Mouse (Mus musculus): ENCODE measurements around the gene Papss2. TPM values are rescaled to one million over a fixed set of nuclear protein-coding genes. Genes with fewer than 3 reads are reported as not detected.
A peak's percentile ranks its signal among the peaks of the same experiment; 100 is the strongest.

The Papss2 gene
- polyA plus RNA-seq (2012; rRNA removed) (2.2 and 3.1 TPM in 2 replicates), polyA plus RNA-seq (2014; fragmentation: Nextera tagmentation; extraction: Ambion mirVana) (4.3 and 4.7 TPM in 2 replicates)

DNA sequence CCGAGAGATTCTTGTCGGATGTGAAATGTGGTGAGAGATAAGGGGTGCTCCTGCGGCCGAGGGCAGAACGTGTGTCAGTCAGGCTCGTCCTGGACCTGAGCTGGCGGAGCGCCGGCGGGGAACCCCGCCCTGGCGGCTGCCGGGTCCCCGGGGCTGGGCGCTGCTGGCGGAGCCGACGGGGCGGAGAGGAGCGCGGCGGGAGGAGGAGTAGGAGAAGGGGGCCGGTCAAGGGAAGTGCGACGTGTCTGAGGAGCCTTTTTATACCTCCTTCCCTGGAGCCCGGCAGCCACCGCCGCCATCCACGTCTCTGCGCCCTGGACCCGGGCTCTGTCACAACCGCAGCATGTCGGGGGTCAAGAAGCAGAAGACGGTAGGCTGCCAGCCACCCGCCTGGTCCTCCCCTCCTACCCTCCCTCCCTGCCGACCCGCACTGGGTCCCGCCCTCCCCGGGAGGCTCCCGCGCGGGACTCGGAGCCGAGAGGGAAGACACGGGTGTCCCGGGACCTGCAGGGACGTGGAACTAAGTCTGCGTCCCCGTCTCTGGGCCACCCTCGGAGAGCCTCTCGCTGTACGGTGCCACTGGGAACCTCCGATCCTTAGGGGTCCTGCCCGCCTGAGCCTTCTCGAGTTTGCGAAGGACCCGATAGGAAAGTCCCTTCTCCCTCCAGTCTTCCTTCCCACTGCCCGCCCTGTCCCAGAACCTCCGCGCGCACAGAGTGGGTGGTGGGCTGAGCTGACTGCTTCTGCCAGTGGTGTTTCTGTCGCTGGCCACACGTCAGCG is at the start of gene Papss2:
TSS of gene Papss2 (plus strand) at position 285 of the 781 bp plus-strand sequence.
- H3K27ac ChIP-seq = no peak within 1 kb of the TSS
- H3K4me3 ChIP-seq (ENCODE audit: insufficient read depth in 1 of 2, low read depth in 2 of 2, low read length in 2 of 2) = peak within 1 kb of the TSS; percentile 50 to 52
- peaks cover 0 to 2% of the 10 kb centered on the region in 2 experiments; a peak in 1 of 4 replicates for H3K4me1 ChIP-seq (replicated peaks; ENCODE audit: control insufficient read depth in 2 of 2, insufficient read depth in 2 of 2, low read length in 1 of 2)
- H3K27me3 ChIP-seq (ENCODE audit: control insufficient read depth, insufficient read depth, low read length) = peaks cover 23% of the 10 kb centered on the region
- WGBS (ENCODE audit: insufficient replicate concordance) = under 1% methylated on average over 60 of the region's 64 CpGs
- peak within 1 kb of the TSS; percentile 63 for H3K4me2 ChIP-seq (ENCODE audit: low read depth)
- no peak for DNase-seq (ENCODE audit: low read depth in 3 of 3, low spot score in 3 of 3)
- no peaks in the 10 kb centered on the region for H3K9me3 ChIP-seq (ENCODE audit: control insufficient read depth, low read length)
- TF ChIP-seq EP300 (IDR thresholded peaks at IDR 0.05; ENCODE audit: low read depth) (no peak), CTCF (IDR thresholded peaks at IDR 0.05; ENCODE audit: low read depth) (no peak)
- peak; percentile 52; the same call in 1 of the 2 replicates for ATAC-seq (ENCODE audit: insufficient read depth)
- no peaks in the 10 kb centered on the region for H3K36me3 ChIP-seq (replicated peaks; ENCODE audit: control insufficient read depth, insufficient read depth, low read depth)
- peak within 1 kb of the TSS; percentile 38 for H3K9ac ChIP-seq (replicated peaks)

DNA sequence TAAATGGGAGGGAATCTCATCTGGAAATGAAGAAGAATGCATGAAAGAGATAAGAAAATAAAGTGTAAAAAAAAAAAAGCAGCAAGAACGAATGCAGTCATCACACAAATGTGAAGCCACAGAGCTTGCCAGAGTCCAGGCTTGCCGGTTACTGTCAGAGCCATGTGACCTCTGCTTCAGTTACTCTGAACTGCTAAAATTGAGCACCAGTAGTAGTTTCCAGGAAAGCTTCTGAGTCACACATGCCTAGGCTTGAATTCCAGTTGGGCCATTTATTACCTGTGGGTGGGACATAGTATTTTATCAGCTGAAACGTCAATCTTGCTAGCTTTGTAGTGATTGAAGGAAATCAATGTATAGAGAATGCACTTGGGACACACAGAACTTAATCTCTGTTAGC is 48.2 kb upstream of the Papss2 start:
- no peak overlapping the region for H3K4me3 ChIP-seq (ENCODE audit: insufficient read depth in 1 of 2, low read depth in 2 of 2, low read length in 2 of 2)
- no peak overlapping the region for H3K27ac ChIP-seq
- no peaks in the 10 kb centered on the region for H3K36me3 ChIP-seq (replicated peaks; ENCODE audit: control insufficient read depth, insufficient read depth, low read depth)
- TF ChIP-seq EP300 (IDR thresholded peaks at IDR 0.05; ENCODE audit: low read depth) (no peak), CTCF (IDR thresholded peaks at IDR 0.05; ENCODE audit: low read depth) (no peak)
- ATAC-seq (ENCODE audit: insufficient read depth) (no peak), DNase-seq (ENCODE audit: low read depth in 3 of 3, low spot score in 3 of 3) (no peak)
- H3K9ac ChIP-seq (replicated peaks) = no peak overlapping the region
- H3K27me3 ChIP-seq (ENCODE audit: control insufficient read depth, insufficient read depth, low read length) = no peaks in the 10 kb centered on the region
- peaks cover 0 to 2% of the 10 kb centered on the region in 2 experiments; a peak in 2 of 4 replicates for H3K4me1 ChIP-seq (replicated peaks; ENCODE audit: control insufficient read depth in 2 of 2, insufficient read depth in 2 of 2, low read length in 1 of 2)
- 42% methylated on average over 3 of the region's 3 CpGs for WGBS (ENCODE audit: insufficient replicate concordance)
- no peak overlapping the region for H3K4me2 ChIP-seq (ENCODE audit: low read depth)
- no peaks in the 10 kb centered on the region for H3K9me3 ChIP-seq (ENCODE audit: control insufficient read depth, low read length)

DNA sequence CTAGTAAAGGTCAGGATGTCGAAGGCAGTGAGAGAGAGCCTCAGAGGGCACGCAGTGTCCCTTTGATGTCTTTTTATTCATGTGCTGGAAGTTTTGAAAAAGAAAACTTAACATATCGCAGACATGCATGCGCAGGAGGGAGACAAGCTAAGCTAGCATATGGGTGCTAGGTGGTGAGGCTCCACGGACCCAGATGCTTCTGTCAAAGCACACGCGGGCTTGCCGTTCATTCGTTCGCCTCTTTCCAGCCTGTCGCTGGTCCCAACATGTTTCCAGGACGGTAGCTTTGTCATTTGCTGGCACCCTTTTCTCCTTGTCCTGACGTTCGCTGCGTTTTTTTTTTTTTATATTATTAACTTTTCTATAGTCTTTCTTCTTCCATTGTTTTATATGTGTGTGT is 47.4 kb upstream of the Papss2 start:
- WGBS (ENCODE audit: insufficient replicate concordance) = 77% methylated on average over 15 of the region's 15 CpGs
- Histone ChIP-seq H3K27ac (no peak overlapping the region), H3K4me1 (replicated peaks; ENCODE audit: control insufficient read depth in 2 of 2, insufficient read depth in 2 of 2, low read length in 1 of 2) (peaks cover 0 to 2% of the 10 kb centered on the region in 2 experiments; a peak in 2 of 4 replicates), H3K9me3 (ENCODE audit: control insufficient read depth, low read length) (no peaks in the 10 kb centered on the region), H3K9ac (replicated peaks) (no peak overlapping the region), H3K27me3 (ENCODE audit: control insufficient read depth, insufficient read depth, low read length) (no peaks in the 10 kb centered on the region), H3K4me3 (ENCODE audit: insufficient read depth in 1 of 2, low read depth in 2 of 2, low read length in 2 of 2) (no peak overlapping the region), H3K36me3 (replicated peaks; ENCODE audit: control insufficient read depth, insufficient read depth, low read depth) (no peaks in the 10 kb centered on the region), H3K4me2 (ENCODE audit: low read depth) (no peak overlapping the region)
- DNase-seq (ENCODE audit: low read depth in 3 of 3, low spot score in 3 of 3) (no peak), ATAC-seq (ENCODE audit: insufficient read depth) (no peak)
- TF ChIP-seq CTCF (IDR thresholded peaks at IDR 0.05; ENCODE audit: low read depth) (no peak), EP300 (IDR thresholded peaks at IDR 0.05; ENCODE audit: low read depth) (no peak)

DNA sequence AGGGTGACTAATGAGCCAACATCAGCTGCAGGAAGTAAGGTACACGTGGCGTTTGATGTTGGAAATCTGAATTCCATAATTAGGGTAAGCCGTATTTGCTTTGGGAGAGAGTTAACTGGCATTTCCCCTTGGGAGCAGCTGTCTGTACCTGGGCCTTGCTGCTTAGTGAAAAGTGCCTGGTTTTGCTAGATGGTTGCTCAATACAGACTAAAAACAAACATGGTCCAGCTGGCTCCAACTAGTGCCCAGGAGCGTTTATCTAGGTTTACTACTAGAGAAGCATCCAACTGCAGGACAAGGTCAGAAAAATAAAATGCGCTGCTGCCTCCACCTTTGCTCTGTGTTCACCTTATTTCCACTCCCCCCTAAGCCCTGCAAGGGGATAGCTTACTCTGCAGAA is 45.1 kb upstream of the Papss2 start:
- Histone ChIP-seq H3K9ac (replicated peaks) (no peak overlapping the region), H3K27me3 (ENCODE audit: control insufficient read depth, insufficient read depth, low read length) (no peaks in the 10 kb centered on the region), H3K4me2 (ENCODE audit: low read depth) (no peak overlapping the region), H3K4me1 (replicated peaks; ENCODE audit: control insufficient read depth in 2 of 2, insufficient read depth in 2 of 2, low read length in 1 of 2) (peaks cover 0 to 2% of the 10 kb centered on the region in 2 experiments; a peak in 2 of 4 replicates), H3K36me3 (replicated peaks; ENCODE audit: control insufficient read depth, insufficient read depth, low read depth) (no peaks in the 10 kb centered on the region), H3K27ac (no peak overlapping the region), H3K9me3 (ENCODE audit: control insufficient read depth, low read length) (no peaks in the 10 kb centered on the region), H3K4me3 (ENCODE audit: insufficient read depth in 1 of 2, low read depth in 2 of 2, low read length in 2 of 2) (no peak overlapping the region)
- ATAC-seq (ENCODE audit: insufficient read depth) (no peak), DNase-seq (ENCODE audit: low read depth in 3 of 3, low spot score in 3 of 3) (peak in 1 of 3 experiments; percentile 14)
- WGBS (ENCODE audit: insufficient replicate concordance) = 67% methylated on average over 5 of the region's 5 CpGs
- no peak for TF ChIP-seq CTCF (IDR thresholded peaks at IDR 0.05; ENCODE audit: low read depth)
- no peak for TF ChIP-seq EP300 (IDR thresholded peaks at IDR 0.05; ENCODE audit: low read depth)

DNA sequence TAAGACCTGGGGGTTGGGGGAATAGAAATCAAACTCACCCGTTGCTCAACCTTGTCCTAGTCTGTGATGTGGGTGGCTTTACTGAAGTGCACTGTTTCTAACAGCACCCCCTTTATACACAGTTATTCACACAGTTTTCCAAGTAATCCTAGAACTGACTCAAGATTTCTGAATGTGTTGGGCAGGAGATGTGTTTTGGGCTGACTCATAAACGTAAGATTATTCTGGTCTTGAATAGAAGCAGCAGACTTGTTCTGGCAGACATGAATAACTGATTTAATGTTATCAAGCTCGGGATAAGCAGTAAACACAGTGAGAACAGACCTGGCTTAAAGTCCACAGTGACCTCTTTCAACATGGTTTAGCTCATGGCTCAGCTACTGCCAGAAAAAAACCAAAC is 44.1 kb upstream of the Papss2 start:
- Histone ChIP-seq H3K27ac (no peak overlapping the region), H3K4me1 (replicated peaks; ENCODE audit: control insufficient read depth in 2 of 2, insufficient read depth in 2 of 2, low read length in 1 of 2) (peaks cover 0 to 2% of the 10 kb centered on the region in 2 experiments; a peak in 2 of 4 replicates), H3K27me3 (ENCODE audit: control insufficient read depth, insufficient read depth, low read length) (no peaks in the 10 kb centered on the region), H3K9me3 (ENCODE audit: control insufficient read depth, low read length) (no peaks in the 10 kb centered on the region), H3K4me2 (ENCODE audit: low read depth) (no peak overlapping the region), H3K4me3 (ENCODE audit: insufficient read depth in 1 of 2, low read depth in 2 of 2, low read length in 2 of 2) (no peak overlapping the region), H3K9ac (replicated peaks) (no peak overlapping the region), H3K36me3 (replicated peaks; ENCODE audit: control insufficient read depth, insufficient read depth, low read depth) (no peaks in the 10 kb centered on the region)
- ATAC-seq (ENCODE audit: insufficient read depth) = no peak
- TF ChIP-seq EP300 (IDR thresholded peaks at IDR 0.05; ENCODE audit: low read depth) (no peak), CTCF (IDR thresholded peaks at IDR 0.05; ENCODE audit: low read depth) (no peak)
- DNase-seq (ENCODE audit: low read depth in 3 of 3, low spot score in 3 of 3) = no peak
- 49% methylated on average over 3 of the region's 3 CpGs for WGBS (ENCODE audit: insufficient replicate concordance)

Data from liver, embryonic 14.5 days (tissue).